Mouse (Mus musculus) layer of hippocampus, postnatal 10 days (tissue): Measurements from ENCODE around the gene Lrrk1. TPM values are rescaled to one million over a fixed set of nuclear protein-coding genes. Genes with fewer than 3 reads are reported as not detected.

Source experiments
- DNase-seq, 2 experiments: peaks; one replicate each; pipeline ENCODE4 v3.0.0; 2021; ENCODE audit warnings: low spot score in 2 of 2
- long read RNA-seq: library from polyadenylated mRNA; stranded (forward); transcript quantifications from one replicate; pipeline ENCODE4 v2.0.0, GENCODE M21; 2023
- total RNA-seq, 2 experiments: library from RNA; stranded (reverse); gene quantifications; 2 replicates each; pipeline ENCODE4 v1.2.3; 2021

The Lrrk1 gene
- total RNA-seq: 1 to 10 TPM; 3.1 to 3.4 TPM
- long read RNA-seq, partial matches to known transcripts: 1 of 1 reads
- long read RNA-seq, other reads (novel, unspliced or antisense): 0 of 1 reads

DNA sequence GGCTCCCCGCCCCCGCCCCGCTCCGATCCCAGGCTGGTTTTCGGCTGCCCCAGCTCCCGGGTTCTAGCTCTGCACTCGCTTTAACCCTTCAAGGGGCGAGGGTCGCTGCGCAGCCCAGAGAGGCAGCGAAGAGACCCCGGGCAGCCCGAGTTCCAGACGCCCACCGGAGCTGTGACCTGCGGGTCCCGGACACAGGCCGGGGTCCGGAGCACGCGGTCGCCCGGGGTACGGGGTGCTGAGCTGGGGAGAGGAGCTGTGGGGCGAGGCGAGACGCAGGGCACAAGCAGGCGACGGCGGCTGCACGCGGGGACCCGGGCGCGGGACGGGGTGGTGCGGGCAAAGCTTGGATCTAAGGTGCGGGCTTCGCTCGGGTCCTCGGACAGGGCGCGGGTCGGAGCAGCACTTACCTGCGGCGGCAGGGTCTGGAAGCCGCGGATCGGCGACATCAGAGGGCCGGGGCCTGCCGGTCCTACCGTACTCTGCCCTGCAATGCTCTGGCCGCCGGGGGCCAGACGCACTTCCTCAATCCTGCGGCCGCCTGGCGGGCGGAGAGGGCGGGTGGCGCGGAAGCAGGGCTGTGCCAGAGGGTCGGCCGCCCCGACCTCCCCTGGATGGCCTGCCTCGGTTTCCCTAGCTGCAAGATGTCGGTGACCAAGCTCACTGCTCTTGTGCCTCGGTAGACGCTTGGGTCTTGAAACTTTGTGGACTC, at the start of gene Lrrk1:
Gene Lrrk1 (minus strand): TSS at position 538 of the 709 bp plus-strand sequence.
- DNase-seq: peak in 1 of 2 experiments; percentile 39

- DNase-seq: peak; percentile 83 to 84
Observed at GRCm38 (mm10) chr7:66434453-66434935, 46.3 kb upstream of the Lrrk1 start.

GRCm38 (mm10) chr7:66427437-66428161, 39.4 kb upstream of the Lrrk1 start, which contains the start of gene Aldh1a3:
Gene Aldh1a3, minus strand, starts transcription at chr7:66427517.
- no peak for DNase-seq

DNA sequence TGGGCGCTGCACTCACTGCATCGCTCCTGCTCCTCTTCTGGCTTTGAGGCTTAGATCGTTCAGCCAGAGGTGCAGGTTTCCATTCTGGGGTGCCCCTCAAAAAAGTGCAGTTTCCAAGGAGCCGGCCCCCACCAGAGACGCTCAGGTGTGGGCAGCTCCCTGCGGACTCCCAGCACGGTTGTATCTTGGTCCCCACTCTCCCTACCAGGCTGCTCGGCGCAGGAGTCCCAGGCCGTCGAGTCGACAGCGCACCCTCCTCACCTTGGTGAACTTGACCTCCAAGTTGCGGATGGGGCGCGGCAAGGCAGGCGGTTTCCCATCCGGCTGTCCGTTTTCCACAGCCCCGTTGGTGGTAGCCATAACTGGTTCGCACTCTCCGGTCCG, 38.9 kb upstream of the Lrrk1 start:
- DNase-seq: no peak

DNA sequence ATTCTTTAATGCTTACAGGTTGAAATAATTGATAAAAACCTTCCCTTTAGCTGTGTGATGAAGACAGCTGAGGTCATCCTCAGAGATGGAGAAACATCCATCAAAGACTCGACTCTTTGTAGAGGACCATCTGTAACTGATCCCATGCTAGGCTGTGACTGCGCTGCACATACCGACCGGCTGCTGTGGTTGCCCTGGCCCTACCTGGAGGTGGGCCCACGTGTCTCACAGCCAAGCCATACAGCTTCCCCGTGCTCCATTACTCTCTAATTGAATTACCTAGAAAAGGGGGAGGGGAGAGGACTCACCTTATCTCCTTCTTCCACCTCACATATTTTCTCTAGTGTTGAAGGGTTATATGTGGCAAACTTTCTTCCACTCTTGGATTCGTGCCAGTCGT, 33.8 kb upstream of the Lrrk1 start:
- no peak for DNase-seq

GRCm38 (mm10) chr7:66418981-66419380, 30.8 kb upstream of the Lrrk1 start:
- DNase-seq: no peak

- DNase-seq: no peak
Observed at GRCm38 (mm10) chr7:66416829-66417228, 28.7 kb upstream of the Lrrk1 start.

DNA sequence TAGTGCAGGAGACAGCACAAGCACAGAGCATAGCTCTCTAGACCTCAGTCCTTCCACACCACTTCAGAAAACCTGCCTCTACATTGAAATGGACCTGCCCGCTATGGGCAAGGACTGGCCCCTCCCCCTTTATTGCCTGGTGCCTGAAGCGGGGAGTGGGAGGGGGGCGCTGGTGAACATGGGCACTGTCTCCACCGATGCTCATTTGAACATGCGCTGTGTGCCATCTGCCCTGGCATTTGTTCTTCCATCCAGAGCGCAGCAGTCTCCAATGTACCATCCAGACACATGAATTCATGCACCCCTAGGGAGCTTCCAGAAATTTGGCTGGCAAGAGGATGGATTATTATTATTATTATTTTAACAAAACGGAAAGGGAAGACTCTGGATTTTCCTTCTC, 24.9 kb upstream of the Lrrk1 start:
- DNase-seq: no peak

DNA sequence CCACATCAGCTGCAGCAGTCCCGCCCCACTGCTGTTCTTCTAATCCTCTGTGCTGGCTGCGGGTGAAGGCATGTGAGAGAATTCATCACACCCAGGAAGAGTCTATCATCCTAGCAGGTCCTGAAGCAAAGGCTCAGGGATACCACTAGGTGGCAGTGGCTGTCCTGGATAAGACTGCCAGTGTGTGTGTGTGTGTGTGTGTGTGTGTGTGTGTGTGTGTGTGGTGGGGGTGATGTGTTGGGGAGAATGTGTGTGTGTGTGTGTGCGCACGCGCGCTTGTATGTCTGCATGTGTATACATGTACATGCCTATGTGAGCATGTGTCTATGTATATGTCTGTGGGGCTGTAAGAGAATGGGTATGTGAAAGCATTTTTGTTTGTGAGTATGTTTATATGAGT, 21.3 kb upstream of the Lrrk1 start:
- peak; percentile 58 to 61 for DNase-seq

GRCm38 (mm10) chr7:66406971-66407370, 18.8 kb upstream of the Lrrk1 start:
- no peak for DNase-seq

DNA sequence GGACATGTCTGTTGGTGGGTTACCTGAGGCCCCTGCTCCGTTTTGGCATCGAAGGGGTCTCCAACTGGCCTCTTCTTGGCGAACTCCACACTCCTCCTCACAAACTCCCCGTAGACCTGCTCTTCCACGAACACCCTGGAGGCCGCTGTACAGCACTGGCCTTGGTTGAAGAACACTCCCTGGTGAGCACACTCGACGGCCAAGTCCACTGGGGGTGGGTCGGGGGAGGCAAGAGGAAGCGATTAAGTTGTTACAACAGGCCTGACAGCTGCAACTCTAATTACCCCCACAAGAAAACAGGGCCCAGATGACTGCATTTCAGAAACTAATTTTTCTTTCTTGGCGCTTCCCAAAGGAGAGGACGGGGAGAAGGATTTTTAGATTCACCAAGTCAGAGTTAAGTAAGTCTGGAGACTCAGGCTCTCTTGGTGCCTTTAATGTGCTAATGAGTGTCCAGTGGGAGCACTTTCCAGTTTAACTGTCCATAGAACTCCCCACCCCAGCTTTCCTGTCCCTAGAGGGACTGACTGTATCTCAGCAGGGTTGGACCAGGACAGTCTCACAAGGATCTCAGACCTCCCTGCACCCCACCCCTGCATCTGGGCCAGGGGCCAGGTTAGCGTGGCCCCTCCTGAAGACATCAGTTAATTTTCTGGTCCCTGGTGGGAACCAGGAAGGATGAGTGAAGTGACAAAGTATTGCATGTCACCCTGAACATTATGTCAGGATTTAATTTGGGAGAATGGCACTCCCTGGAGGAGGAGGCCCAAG, 18.0 kb upstream of the Lrrk1 start:
- DNase-seq: no peak

GRCm38 (mm10) chr7:66405541-66405940, 17.4 kb upstream of the Lrrk1 start:
- DNase-seq: no peak

DNA sequence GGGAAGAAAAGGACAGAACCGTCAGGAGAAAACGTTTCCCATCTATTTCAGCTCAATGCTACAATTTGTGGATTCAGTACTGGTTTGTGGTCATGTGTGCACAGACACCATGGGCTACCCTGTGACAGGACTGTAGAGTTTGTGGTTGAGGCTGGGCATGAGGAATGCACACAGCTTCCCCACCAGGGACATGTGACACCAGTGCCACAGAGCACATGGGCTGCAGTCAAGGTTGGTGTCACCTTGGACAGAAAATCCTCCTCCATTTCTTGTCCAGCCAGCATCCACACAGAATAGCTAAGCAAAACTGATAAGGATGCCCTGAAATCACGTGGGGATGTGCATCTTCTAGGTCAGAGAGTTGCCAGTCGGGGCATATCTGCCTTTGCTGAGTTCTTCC, 16.7 kb upstream of the Lrrk1 start:
- no peak for DNase-seq

GRCm38 (mm10) chr7:66404141-66404540, 16.0 kb upstream of the Lrrk1 start:
- DNase-seq: no peak

DNA sequence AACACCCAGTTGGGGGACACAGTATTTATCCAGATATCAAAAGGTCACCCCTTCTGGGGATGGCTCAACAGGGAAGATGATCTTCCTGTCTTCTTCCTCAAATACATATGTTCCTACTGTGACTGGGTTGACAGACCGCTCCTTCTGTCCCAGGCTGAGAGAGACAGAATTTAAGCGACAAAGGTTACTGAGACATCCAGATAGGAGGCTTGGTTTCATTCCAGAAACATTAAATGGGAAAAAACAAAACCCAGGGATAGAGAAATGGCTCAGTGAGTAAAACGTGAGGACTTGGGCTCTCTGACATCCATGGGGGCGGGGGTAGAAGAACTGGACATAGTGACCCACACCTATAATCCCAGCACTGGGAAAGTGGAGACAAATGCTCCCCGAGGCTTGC, 14.7 kb upstream of the Lrrk1 start:
- DNase-seq: no peak

DNA sequence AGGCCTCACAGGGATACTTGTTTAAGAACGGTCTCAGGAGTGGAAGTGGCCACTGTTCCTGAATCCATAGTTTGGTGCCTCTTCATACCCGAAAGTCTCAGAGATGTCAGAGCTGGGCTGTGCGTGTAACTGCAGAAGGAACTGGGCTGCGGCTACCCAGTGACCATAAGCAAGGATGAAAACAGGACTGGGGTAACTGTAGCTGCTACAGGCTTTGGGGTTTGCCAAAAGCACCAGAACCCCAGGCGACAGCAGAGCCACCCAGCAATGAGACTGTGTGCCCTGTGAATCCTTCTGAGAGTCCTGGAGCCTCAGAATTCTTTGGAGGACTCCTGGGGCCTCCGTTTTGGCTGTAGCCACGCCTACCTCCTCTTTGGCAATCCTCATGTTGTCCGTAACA, 13.5 kb upstream of the Lrrk1 start:
- DNase-seq: no peak

- DNase-seq: no peak
Observed at GRCm38 (mm10) chr7:66397288-66397687, 9.1 kb upstream of the Lrrk1 start.

DNA sequence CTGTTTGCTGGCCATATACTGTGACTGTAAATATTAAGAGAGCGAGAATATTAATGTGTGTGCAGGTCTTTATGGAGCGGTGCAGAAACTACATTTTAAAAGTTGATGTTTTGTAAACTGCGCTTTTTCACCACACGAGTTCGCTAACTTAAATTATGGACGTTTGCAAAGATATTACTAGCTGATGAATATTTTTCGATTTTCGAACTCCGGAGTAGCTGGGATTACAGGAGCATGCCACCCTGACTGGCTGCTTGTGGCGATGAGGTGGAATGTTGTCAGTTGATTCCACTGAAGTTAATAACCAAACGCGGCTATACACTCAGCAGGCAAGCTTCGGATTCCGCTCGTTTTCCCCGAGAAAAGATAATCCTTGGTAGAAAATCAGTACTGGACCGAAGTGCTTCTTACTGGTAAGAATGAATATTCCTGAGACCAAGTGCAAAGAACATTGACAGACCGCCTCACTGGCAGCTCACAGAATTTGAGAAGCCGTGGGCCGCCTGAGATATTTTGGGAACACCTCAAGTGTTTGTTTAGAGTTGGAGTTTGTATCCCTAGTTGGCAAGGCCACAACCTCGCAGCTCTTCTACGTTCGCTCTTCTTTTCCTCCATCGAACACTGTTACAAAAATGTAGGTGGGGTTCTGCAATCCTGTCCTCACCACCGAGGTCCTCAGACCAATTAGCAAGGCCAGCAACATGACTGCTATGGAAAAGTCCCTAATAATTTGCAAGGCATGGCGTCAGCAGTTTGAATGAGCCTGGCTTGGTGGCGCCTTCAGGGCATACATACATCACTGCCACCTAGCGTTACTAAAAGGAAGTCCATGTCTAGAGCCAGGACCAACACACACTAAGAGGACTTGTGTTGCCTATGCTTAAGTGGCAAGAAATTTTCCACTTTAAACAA, 727 bp upstream of the Lrrk1 start:
- peak; percentile 56 to 64 for DNase-seq

DNA sequence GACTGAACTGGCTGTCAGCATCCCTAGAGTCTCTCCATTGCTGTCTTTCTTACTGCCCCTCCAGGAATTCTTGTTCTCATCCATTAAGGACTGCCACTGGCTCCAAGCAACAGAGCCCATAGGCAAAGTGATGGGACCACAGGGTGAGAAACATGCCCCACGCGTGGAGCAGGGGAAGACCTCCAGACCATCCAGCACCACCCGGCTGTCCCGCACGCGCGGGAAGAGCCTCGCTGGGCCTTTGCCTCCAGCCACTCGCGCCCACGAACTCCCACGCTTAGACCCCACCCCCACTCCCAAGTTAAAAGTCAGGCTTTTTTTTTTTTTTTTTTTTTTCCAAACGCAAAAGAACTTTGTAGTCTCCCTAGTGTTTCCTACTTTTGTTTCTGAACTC, 734 bp downstream of the Lrrk1 start:
- no peak for DNase-seq

DNA sequence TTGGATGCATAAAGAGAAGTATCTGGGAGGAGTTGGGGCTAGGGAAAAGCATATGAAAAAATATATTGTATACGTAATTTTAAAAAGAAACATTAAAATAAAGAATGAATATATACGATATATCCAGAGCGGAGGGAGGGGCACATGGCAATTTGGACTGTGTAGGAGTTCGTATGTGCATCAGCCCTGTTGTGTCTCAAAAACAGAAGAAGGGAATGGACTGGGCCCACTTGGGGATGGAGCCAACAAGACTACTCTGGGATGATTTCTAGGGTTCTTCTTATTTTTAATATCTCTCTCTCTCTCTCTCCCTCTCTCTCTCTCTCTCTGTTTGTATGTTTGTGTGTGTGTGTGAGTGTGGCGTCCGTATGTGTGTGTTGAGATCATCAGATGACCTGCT, 1.7 kb downstream of the Lrrk1 start:
- DNase-seq: no peak

- no peak for DNase-seq
Observed at GRCm38 (mm10) chr7:66385826-66386225, 2.3 kb downstream of the Lrrk1 start.
